Mouse (Mus musculus) brown adipose tissue, adult 24 weeks (tissue): ENCODE results near the gene Zfp27. TPM values are rescaled to one million over a fixed set of nuclear protein-coding genes. Genes with fewer than 3 reads are reported as not detected.

Source experiments
- H3K27ac ChIP-seq: fragments of 200-500 bp; replicated peaks from 2 replicates; pipeline ENCODE4 v1.5.1; 2012; ENCODE audit warnings: low read depth, mild to moderate bottlenecking, low read length
- H3K4me1 ChIP-seq: fragments of 200-500 bp; 2 replicates; pipeline ENCODE4 v1.6.1; 2012; ENCODE audit warnings: low read length, mixed read lengths; ENCODE audit not compliant: control insufficient read depth, insufficient read depth, insufficient read length
- H3K4me3 ChIP-seq: fragments of 200-500 bp; 2 replicates; pipeline ENCODE4 v1.5.1; 2012; ENCODE audit warnings: low read depth, mild to moderate bottlenecking, low read length, moderate library complexity; ENCODE audit not compliant: insufficient read depth
- polyA plus RNA-seq: library from polyadenylated mRNA; stranded (reverse); fragments of >200 nt; gene quantifications from 2 replicates; pipeline ENCODE4 v1.2.4, GENCODE M21; 2012; ENCODE audit not compliant: missing spikeins, insufficient read depth, insufficient read length

Zfp27 gene
- polyA plus RNA-seq, 1 experiment = 7.1 TPM

DNA sequence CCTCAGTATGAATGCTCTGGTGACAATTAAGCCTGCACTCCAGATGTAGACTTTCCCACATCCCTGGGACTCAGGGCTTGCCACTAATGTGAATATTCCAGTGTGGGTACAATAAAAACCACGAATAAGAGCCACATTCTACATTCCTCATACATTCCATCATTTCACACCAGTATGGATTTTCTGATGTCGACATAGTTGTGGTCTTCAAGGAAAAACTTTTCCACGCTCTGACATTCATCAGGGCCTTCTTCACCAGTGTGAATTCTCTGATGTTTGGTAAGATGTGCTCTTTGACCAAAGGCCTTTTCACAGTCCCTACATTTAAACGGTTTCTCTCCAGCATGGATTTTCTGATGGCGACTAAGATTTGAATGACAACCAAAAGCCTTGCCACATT, 61.8 kb downstream of the Zfp27 start:
- no peaks in the 10 kb centered on the region for H3K4me1 ChIP-seq
- H3K27ac ChIP-seq = no peak overlapping the region
- H3K4me3 ChIP-seq = no peak overlapping the region

Other genes starting within 250 kb of the Zfp27 start
- gene Catsperg2, start 179.5 kb downstream of the Zfp27 start, polyA plus RNA-seq = not detected in 2 replicates
- gene Zfp84, start 138.0 kb downstream of the Zfp27 start, polyA plus RNA-seq = 6.1 and 6.3 TPM in 2 replicates
- 3.8 and 4.0 TPM in 2 replicates for gene Zfp30, start 122.6 kb downstream of the Zfp27 start, polyA plus RNA-seq
- 4.9 and 6.6 TPM in 2 replicates for gene Zfp790, start 90.5 kb downstream of the Zfp27 start, polyA plus RNA-seq
- 0.83 and 2.0 TPM in 2 replicates for gene Zfp940, start 52.9 kb downstream of the Zfp27 start, polyA plus RNA-seq
- gene Zfp420, start 46.6 kb downstream of the Zfp27 start, polyA plus RNA-seq = 2.2 and 2.8 TPM in 2 replicates
- gene Zfp383, start 1.7 kb upstream of the Zfp27 start, polyA plus RNA-seq = 1.2 and 3.0 TPM in 2 replicates
- gene Zfp74, start 47.5 kb upstream of the Zfp27 start, polyA plus RNA-seq = 5.3 and 7.3 TPM in 2 replicates
- 2.4 and 4.0 TPM in 2 replicates for gene Zfp568, start 77.4 kb upstream of the Zfp27 start, polyA plus RNA-seq
- gene Zfp14, start 144.8 kb upstream of the Zfp27 start, polyA plus RNA-seq = 1.9 TPM in 2 replicates
- 1.8 and 2.1 TPM in 2 replicates for gene Zfp82, start 166.3 kb upstream of the Zfp27 start, polyA plus RNA-seq
- not detected in 2 replicates for gene Gm26920, start 183.8 kb upstream of the Zfp27 start, polyA plus RNA-seq
- 2.4 and 2.5 TPM in 2 replicates for gene Zfp566, start 184.0 kb upstream of the Zfp27 start, polyA plus RNA-seq
- gene Zfp260, start 188.2 kb upstream of the Zfp27 start, polyA plus RNA-seq = 32.4 and 34.3 TPM in 2 replicates
- gene Zfp382, start 215.4 kb upstream of the Zfp27 start, polyA plus RNA-seq = 1.1 TPM in 1 of 2 replicates, not detected in the other